In genomic region chr16:90185928-90186588, GRCm38 (mm10) we compare ENCODE assay signal across 9 mouse cellular contexts. TPM values are rescaled to one million over a fixed set of nuclear protein-coding genes. Genes with fewer than 3 reads are reported as not detected.
A peak's percentile ranks its signal among the peaks of the same experiment; 100 is the strongest.
DNase-seq lines count a peak whose midpoint lies in the region; ATAC-seq lines count a peak whose summit lies in the region.
"Had no signal": no experiment of that assay in that cellular context is flagged by ENCODE, and none has a peak within 500 bp of the region (broad histone marks: within the 10 kb centered on the region; RNA-seq: fewer than 3 reads in every experiment).

No protein-coding gene starts in this region.

- H3K27me3 ChIP-seq in heart, embryonic 12.5 days (replicated peaks), result no peaks in the 10 kb centered on the region
- no peaks in the 10 kb centered on the region for H3K27me3 ChIP-seq in intestine, embryonic 14.5 days (replicated peaks; ENCODE audit: control insufficient read depth, insufficient read depth, low read length)
- 0 out of 2 replicates have a peak, but pooled peaks cover 2% of the 10 kb centered on the region for H3K27me3 ChIP-seq in midbrain, embryonic 11.5 days (ENCODE audit: control insufficient read depth, insufficient read depth, low read length)

- H3K4me3 ChIP-seq in heart, embryonic 12.5 days, result no peak overlapping the region
- H3K4me3 ChIP-seq in intestine, embryonic 14.5 days (ENCODE audit: low read depth, low read length), result no peak overlapping the region
- H3K4me3 ChIP-seq in midbrain, embryonic 11.5 days (ENCODE audit: low read depth, low read length), result no peak overlapping the region
- H3K4me3 ChIP-seq: myocyte had no signal

- H3K27ac ChIP-seq in heart, embryonic 12.5 days (ENCODE audit: poor library complexity, severe bottlenecking), result no peak overlapping the region
- no peak overlapping the region for H3K27ac ChIP-seq in intestine, embryonic 14.5 days (ENCODE audit: low read depth)
- no peak overlapping the region for H3K27ac ChIP-seq in midbrain, embryonic 11.5 days (ENCODE audit: low read depth, low read length)

- peak; percentile 94 for DNase-seq in heart, adult 11 months
- DNase-seq in cerebellum, postnatal 10 days, result peak; percentile 90 to 92
- DNase-seq in frontal cortex, postnatal 25 days (ENCODE audit: low spot score in 2 of 2), result peak; percentile 76 to 83
- DNase-seq in intestine, embryonic 14.5 days (ENCODE audit: low spot score), result peak; percentile 86
- DNase-seq in left cerebral cortex, adult 8-10 months (ENCODE audit: low spot score in 2 of 2), result peak; percentile 68 to 70
- peak; percentile 97 for DNase-seq in midbrain, embryonic 11.5 days (ENCODE audit: low spot score, missing footprints)
- DNase-seq in right cerebral cortex, postnatal 25 days, result peak; percentile 72

- H3K4me2 ChIP-seq in heart, embryonic 12.5 days, result no peak overlapping the region
- H3K4me2 ChIP-seq in intestine, embryonic 14.5 days (ENCODE audit: low read length), result no peak overlapping the region
- H3K4me2 ChIP-seq in midbrain, embryonic 11.5 days, result no peak overlapping the region

- no peaks in the 10 kb centered on the region for H3K9me3 ChIP-seq in heart, embryonic 12.5 days (replicated peaks)
- no peaks in the 10 kb centered on the region for H3K9me3 ChIP-seq in intestine, embryonic 14.5 days (ENCODE audit: control insufficient read depth, low read length)
- no peaks in the 10 kb centered on the region for H3K9me3 ChIP-seq in midbrain, embryonic 11.5 days (ENCODE audit: control insufficient read depth, low read length)

- no peak overlapping the region for H3K9ac ChIP-seq in heart, embryonic 12.5 days
- no peak overlapping the region for H3K9ac ChIP-seq in intestine, embryonic 14.5 days (ENCODE audit: low read length)
- no peak overlapping the region for H3K9ac ChIP-seq in midbrain, embryonic 11.5 days (ENCODE audit: low read length)

- no peak for ATAC-seq in heart, embryonic 12.5 days (ENCODE audit: insufficient number of reproducible peaks, low FRiP score)
- 0 out of 2 replicates have a peak, but pooled peaks have one; percentile 44 for ATAC-seq in intestine, embryonic 14.5 days (replicated peaks; ENCODE audit: low FRiP score, low TSS enrichment, low read depth)
- ATAC-seq in midbrain, embryonic 11.5 days (ENCODE audit: low FRiP score), result peak; percentile 77

- H3K36me3 ChIP-seq in heart, embryonic 12.5 days, result no peaks in the 10 kb centered on the region
- no peaks in the 10 kb centered on the region for H3K36me3 ChIP-seq in intestine, embryonic 14.5 days (ENCODE audit: control insufficient read depth, insufficient read depth, low read length)
- no peaks in the 10 kb centered on the region for H3K36me3 ChIP-seq in midbrain, embryonic 11.5 days (ENCODE audit: control insufficient read depth, insufficient read depth, low read length)

- H3K4me1 ChIP-seq in heart, embryonic 12.5 days (replicated peaks), result 0 out of 2 replicates have a peak, but pooled peaks cover 5% of the 10 kb centered on the region
- H3K4me1 ChIP-seq in intestine, embryonic 14.5 days (replicated peaks; ENCODE audit: control insufficient read depth, insufficient read depth, low read length), result no peaks in the 10 kb centered on the region
- no peaks in the 10 kb centered on the region for H3K4me1 ChIP-seq in midbrain, embryonic 11.5 days (ENCODE audit: control insufficient read depth, insufficient read depth, low read length)

- 42% methylated on average over 8 of the region's 8 CpGs for WGBS in heart, embryonic 12.5 days
- WGBS in intestine, embryonic 14.5 days, result 43% methylated on average over 8 of the region's 8 CpGs
- WGBS in midbrain, embryonic 11.5 days, result 42% methylated on average over 8 of the region's 8 CpGs

RNA-seq across cellular contexts. Expression of gene Sod1, which starts 34.5 kb away (rescaled TPM):
- 875 and 884 TPM in 2 replicates for polyA plus RNA-seq in heart, embryonic 12.5 days (2016; fragmentation: Nextera tagmentation; extraction: Ambion mirVana)
- 1,317 and 1,355 TPM in 2 replicates for polyA plus RNA-seq in intestine, embryonic 14.5 days (2014; fragmentation: Nextera tagmentation; extraction: Ambion mirVana)
- 100 to 1,000 TPM; 422 to 473 (median 449) TPM for total RNA-seq in left cerebral cortex, adult 8-10 months (2022)
- 1,019 and 1,097 TPM in 2 replicates for polyA plus RNA-seq in midbrain, embryonic 11.5 days (2014; fragmentation: Nextera tagmentation; extraction: Ambion mirVana)

RNA-seq across cellular contexts. Expression of gene Tiam1, which starts 42.5 kb away (rescaled TPM):
- polyA plus RNA-seq in heart, embryonic 12.5 days (2016; fragmentation: Nextera tagmentation; extraction: Ambion mirVana), result 15.4 and 16.9 TPM in 2 replicates
- 21.4 and 23.3 TPM in 2 replicates for polyA plus RNA-seq in intestine, embryonic 14.5 days (2014; fragmentation: Nextera tagmentation; extraction: Ambion mirVana)
- total RNA-seq in left cerebral cortex, adult 8-10 months (2022), result 100 to 1,000 TPM in 3 of 4 experiments, 10 to 100 TPM in 1; 96.3 to 147 (median 119) TPM
- polyA plus RNA-seq in midbrain, embryonic 11.5 days (2014; fragmentation: Nextera tagmentation; extraction: Ambion mirVana), result 14.2 and 16.9 TPM in 2 replicates
